Mouse (Mus musculus) embryonic facial prominence, embryonic 13.5 days (tissue): ENCODE measurements around the gene Cmpk1. TPM values are rescaled to one million over a fixed set of nuclear protein-coding genes. Genes with fewer than 3 reads are reported as not detected.

Experiments
- ATAC-seq: fragments of 200-750 bp; cut with Nextera tagmentation; 2 replicates; pipeline ENCODE4 v1.8.0; 2017; ENCODE audit warnings: low read depth; ENCODE audit not compliant: insufficient number of reproducible peaks, insufficient read depth, low FRiP score, low TSS enrichment
- H3K27ac ChIP-seq: fragments of 300-500 bp; sonication (generic); 2 replicates; pipeline ENCODE4 v1.5.1; 2015; ENCODE audit warnings: moderate library complexity, mild to moderate bottlenecking, inconsistent platforms
- H3K27me3 ChIP-seq: fragments of 300-500 bp; sonication (generic); 2 replicates; pipeline ENCODE4 v1.6.1; 2015; ENCODE audit warnings: mild to moderate bottlenecking, inconsistent platforms
- H3K36me3 ChIP-seq: fragments of 300-500 bp; sonication (generic); 2 replicates; pipeline ENCODE4 v1.6.1; 2015; ENCODE audit warnings: mild to moderate bottlenecking, inconsistent platforms
- H3K4me1 ChIP-seq: fragments of 300-500 bp; sonication (generic); 2 replicates; pipeline ENCODE4 v1.6.1; 2015; ENCODE audit warnings: inconsistent platforms
- H3K4me2 ChIP-seq: fragments of 300-500 bp; sonication (generic); 2 replicates; pipeline ENCODE4 v1.6.1; 2015; ENCODE audit warnings: moderate library complexity, mild to moderate bottlenecking, inconsistent platforms
- H3K4me3 ChIP-seq: fragments of 300-500 bp; sonication (generic); 2 replicates; pipeline ENCODE4 v1.5.1; 2015; ENCODE audit warnings: mild to moderate bottlenecking, inconsistent platforms
- H3K9ac ChIP-seq: fragments of 300-500 bp; sonication (generic); 2 replicates; pipeline ENCODE4 v1.6.1; 2015; ENCODE audit warnings: mild to moderate bottlenecking, inconsistent platforms
- H3K9me3 ChIP-seq: fragments of 300-500 bp; sonication (generic); 2 replicates; pipeline ENCODE4 v1.6.1; 2016; ENCODE audit warnings: inconsistent platforms
- WGBS: fragments of 180-500 bp; shearing (Covaris S2); methylation state at CpG from one replicate; pipeline ENCODE4 v1.1.7; 2015; ENCODE audit warnings: mixed read lengths; 5-methylcytosine and 5-hydroxymethylcytosine counted together
- polyA plus RNA-seq: library from polyadenylated mRNA; unstranded; fragments of >200 nt; fragmentation: Nextera tagmentation; extraction: Ambion mirVana; gene quantifications from 2 replicates; pipeline ENCODE4 v1.2.1, GENCODE M21; 2015

Gene Cmpk1
- polyA plus RNA-seq, 1 experiment from 2014 or later = 103 TPM

DNA sequence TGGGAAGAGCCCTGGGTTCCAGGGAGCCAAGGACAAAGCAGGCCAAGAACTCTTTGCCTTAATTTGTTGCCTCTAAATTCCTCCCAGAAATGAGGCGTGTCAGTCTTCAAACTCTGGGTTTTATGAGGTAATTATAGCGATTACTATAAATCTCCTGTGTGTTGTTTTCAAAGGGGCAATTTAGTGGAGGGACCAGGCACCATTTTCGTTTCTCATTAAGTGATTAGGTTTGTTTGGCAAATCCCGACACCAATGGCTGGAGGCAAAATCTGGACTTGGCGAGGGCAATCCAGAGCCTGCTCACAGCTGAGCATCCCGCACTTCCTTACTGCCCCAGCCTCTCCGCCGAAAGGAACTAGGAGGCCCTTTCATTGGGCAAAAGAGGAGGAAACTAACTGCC, 44.5 kb downstream of the Cmpk1 start:
- Histone ChIP-seq H3K4me2 (no peak overlapping the region), H3K9ac (no peak overlapping the region), H3K4me1 (peaks cover 30% of the 10 kb centered on the region), H3K27ac (no peak overlapping the region), H3K36me3 (no peaks in the 10 kb centered on the region), H3K9me3 (no peaks in the 10 kb centered on the region), H3K27me3 (peaks cover 79% of the 10 kb centered on the region), H3K4me3 (no peak overlapping the region)
- ATAC-seq = no peak
- 13% methylated on average over 8 of the region's 8 CpGs for WGBS

GRCm38 (mm10) chr4:114942112-114942511, 44.9 kb downstream of the Cmpk1 start:
- Histone ChIP-seq H3K4me2 (no peak overlapping the region), H3K4me3 (no peak overlapping the region), H3K27me3 (peaks cover 78% of the 10 kb centered on the region), H3K9ac (no peak overlapping the region), H3K9me3 (no peaks in the 10 kb centered on the region), H3K36me3 (no peaks in the 10 kb centered on the region), H3K27ac (no peak overlapping the region), H3K4me1 (peaks cover 32% of the 10 kb centered on the region)
- WGBS = 43% methylated on average over 4 of the region's 4 CpGs
- no peak for ATAC-seq

GRCm38 (mm10) chr4:114941311-114941710, 45.7 kb downstream of the Cmpk1 start:
- H3K4me1 ChIP-seq = peaks cover 31% of the 10 kb centered on the region
- 83% methylated on average over 4 of the region's 4 CpGs for WGBS
- H3K27me3 ChIP-seq = peaks cover 70% of the 10 kb centered on the region
- no peak for ATAC-seq
- H3K9ac ChIP-seq = no peak overlapping the region
- no peaks in the 10 kb centered on the region for H3K9me3 ChIP-seq
- H3K4me2 ChIP-seq = no peak overlapping the region
- no peaks in the 10 kb centered on the region for H3K36me3 ChIP-seq
- no peak overlapping the region for H3K4me3 ChIP-seq
- no peak overlapping the region for H3K27ac ChIP-seq

DNA sequence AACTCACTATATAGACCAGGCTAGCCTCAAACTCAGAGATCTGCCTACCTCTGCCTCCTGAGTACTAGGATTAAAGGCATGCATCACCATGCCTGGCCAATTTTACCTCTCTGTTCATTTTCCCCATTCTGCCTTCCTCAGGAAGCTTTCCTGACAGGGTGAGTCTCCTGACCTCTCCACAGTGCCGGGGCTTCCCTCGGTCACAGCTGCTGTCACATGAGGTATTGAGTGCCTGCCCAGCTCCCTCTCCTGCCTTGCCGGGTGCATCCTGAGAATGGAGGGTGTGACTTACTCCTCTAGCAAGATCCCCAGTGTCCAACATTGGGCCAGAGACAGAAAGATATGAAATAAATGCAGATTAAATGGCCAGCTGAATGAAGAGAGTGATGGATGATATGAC, 48.8 kb downstream of the Cmpk1 start:
- H3K27me3 ChIP-seq = peaks cover 67% of the 10 kb centered on the region

DNA sequence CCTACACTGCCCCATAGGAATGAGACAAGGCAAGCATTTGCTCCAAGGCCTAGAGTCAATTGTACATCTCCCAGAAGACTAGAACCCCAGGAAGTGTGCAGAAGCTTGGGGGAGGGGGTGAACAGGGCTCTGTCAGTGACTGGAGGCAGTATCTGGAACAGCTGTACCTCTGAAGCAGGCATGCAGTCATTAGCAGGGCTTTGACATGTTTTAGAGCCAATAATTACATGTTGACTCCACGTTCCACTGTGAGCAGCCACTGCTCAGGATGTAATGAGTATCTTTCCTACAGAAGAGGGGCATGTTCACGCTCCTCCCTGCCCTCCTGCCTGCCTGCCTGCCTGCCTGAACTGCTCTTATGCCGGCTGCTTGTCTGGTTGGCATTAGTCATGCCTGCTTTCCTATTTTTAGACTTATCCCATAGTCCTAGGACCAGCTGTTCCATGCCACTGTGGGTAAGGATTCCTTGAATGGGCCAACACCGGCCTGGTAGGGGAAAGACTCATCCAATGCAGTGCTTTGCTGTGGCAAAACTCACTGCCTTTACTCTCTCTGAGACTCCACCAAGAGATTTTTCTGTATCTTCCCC, 49.5 kb downstream of the Cmpk1 start:
- Histone ChIP-seq H3K36me3 (no peaks in the 10 kb centered on the region), H3K27me3 (peaks cover 66% of the 10 kb centered on the region), H3K4me2 (no peak overlapping the region), H3K9me3 (no peaks in the 10 kb centered on the region), H3K27ac (no peak overlapping the region), H3K4me1 (peaks cover 27% of the 10 kb centered on the region), H3K4me3 (no peak overlapping the region), H3K9ac (no peak overlapping the region)
- WGBS = 17% methylated on average over 4 of the region's 4 CpGs
- peak; percentile 79 for ATAC-seq

More for the DNA sequence above, 48.8 kb downstream of the Cmpk1 start:
- Histone ChIP-seq H3K9ac (no peak overlapping the region), H3K36me3 (no peaks in the 10 kb centered on the region), H3K9me3 (no peaks in the 10 kb centered on the region), H3K4me1 (peaks cover 30% of the 10 kb centered on the region), H3K4me2 (no peak overlapping the region), H3K4me3 (no peak overlapping the region), H3K27ac (no peak overlapping the region)
- ATAC-seq = no peak
- WGBS = 35% methylated on average over 3 of the region's 3 CpGs

GRCm38 (mm10) chr4:114934188-114934587, 52.9 kb downstream of the Cmpk1 start:
- Histone ChIP-seq H3K27ac (no peak overlapping the region), H3K4me2 (no peak overlapping the region), H3K4me1 (peaks cover 18% of the 10 kb centered on the region), H3K9me3 (no peaks in the 10 kb centered on the region), H3K9ac (no peak overlapping the region), H3K36me3 (no peaks in the 10 kb centered on the region), H3K27me3 (peaks cover 70% of the 10 kb centered on the region), H3K4me3 (no peak overlapping the region)
- ATAC-seq = no peak
- 87% methylated on average over 6 of the region's 6 CpGs for WGBS

DNA sequence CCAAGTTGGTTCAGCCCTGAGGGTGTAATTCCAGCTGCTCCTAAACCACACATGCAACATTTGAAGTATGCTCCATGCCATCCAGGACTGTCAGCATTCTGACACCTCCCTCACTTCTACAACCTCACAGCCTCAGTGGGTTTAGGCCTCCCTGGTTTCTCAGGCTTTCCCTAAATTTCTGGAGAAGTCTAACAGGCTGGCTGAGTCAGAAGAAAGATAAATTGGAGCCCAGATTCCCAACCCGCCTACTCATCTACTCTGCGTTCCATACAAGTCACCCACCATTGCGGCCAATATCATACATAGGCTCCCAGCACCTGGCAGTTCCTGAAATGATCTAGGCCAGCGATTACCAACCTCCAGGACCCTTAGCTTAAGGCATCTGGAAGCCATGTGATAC, 54.3 kb downstream of the Cmpk1 start:
- no peak overlapping the region for H3K4me2 ChIP-seq
- H3K27me3 ChIP-seq = peaks cover 73% of the 10 kb centered on the region
- H3K4me3 ChIP-seq = no peak overlapping the region
- no peak overlapping the region for H3K9ac ChIP-seq
- no peak for ATAC-seq
- peaks cover 14% of the 10 kb centered on the region for H3K4me1 ChIP-seq
- no peaks in the 10 kb centered on the region for H3K36me3 ChIP-seq
- WGBS = 68% methylated on average over 4 of the region's 4 CpGs
- no peak overlapping the region for H3K27ac ChIP-seq
- no peaks in the 10 kb centered on the region for H3K9me3 ChIP-seq

DNA sequence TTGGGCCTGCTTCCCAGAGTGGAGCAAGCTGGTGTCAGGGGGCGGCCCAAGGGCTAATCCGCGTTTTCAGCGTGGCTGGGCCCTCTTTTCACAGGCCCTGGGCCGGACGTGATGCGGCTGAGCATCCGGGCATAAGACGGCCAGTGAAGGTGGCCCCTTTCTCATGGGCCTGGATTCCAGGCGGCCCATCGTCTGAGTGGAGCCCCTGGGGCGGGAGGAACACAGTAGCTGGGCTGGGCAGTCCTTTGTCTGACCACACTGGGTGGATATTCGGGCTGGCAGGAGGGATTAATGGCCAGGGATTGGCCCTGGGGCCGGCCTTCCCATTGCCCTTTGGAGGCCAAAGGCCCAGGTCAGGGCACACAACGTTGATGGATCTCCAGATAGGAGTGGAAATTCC, 57.9 kb downstream of the Cmpk1 start:
- H3K9me3 ChIP-seq = no peaks in the 10 kb centered on the region
- H3K4me1 ChIP-seq = peaks cover 20% of the 10 kb centered on the region
- WGBS = 18% methylated on average over 15 of the region's 15 CpGs
- H3K9ac ChIP-seq = no peak overlapping the region
- peaks cover 94% of the 10 kb centered on the region for H3K27me3 ChIP-seq
- H3K36me3 ChIP-seq = no peaks in the 10 kb centered on the region
- no peak overlapping the region for H3K4me2 ChIP-seq
- H3K4me3 ChIP-seq = no peak overlapping the region
- no peak for ATAC-seq
- H3K27ac ChIP-seq = no peak overlapping the region

DNA sequence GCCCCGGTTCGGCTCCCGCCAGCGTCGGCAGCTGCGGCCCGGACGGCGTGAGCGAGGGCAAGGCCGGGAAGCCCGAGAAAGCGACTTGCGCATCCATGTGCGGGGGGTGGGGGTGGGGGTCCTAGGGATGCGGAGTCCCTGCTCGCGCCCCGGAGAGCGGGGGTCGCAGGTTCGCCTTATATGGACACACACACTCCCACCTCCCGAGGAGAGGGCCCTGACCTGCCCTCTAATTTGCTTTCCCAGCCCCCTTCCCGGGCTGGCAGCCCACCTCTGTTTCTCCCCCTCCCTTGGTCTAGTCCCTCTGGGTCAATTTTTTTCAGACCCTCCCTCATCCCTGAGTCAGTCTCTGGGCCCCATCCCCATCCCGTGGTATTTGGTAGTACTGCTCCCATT, 61.1 kb downstream of the Cmpk1 start, which contains the start of gene Foxe3:
Gene Foxe3, minus strand, starts transcription at position 97 of the 396 bp plus-strand sequence.
- Histone ChIP-seq H3K9me3 (no peaks in the 10 kb centered on the region), H3K4me1 (peaks cover 13% of the 10 kb centered on the region), H3K27ac (no peak within 1 kb of the TSS), H3K9ac (peak within 1 kb of the TSS; percentile 64), H3K27me3 (peaks cover 94% of the 10 kb centered on the region), H3K4me2 (peak within 1 kb of the TSS; percentile 76), H3K4me3 (peak within 1 kb of the TSS; percentile 48), H3K36me3 (no peaks in the 10 kb centered on the region)
- no peak for ATAC-seq
- WGBS = 2% methylated on average over 25 of the region's 25 CpGs

DNA sequence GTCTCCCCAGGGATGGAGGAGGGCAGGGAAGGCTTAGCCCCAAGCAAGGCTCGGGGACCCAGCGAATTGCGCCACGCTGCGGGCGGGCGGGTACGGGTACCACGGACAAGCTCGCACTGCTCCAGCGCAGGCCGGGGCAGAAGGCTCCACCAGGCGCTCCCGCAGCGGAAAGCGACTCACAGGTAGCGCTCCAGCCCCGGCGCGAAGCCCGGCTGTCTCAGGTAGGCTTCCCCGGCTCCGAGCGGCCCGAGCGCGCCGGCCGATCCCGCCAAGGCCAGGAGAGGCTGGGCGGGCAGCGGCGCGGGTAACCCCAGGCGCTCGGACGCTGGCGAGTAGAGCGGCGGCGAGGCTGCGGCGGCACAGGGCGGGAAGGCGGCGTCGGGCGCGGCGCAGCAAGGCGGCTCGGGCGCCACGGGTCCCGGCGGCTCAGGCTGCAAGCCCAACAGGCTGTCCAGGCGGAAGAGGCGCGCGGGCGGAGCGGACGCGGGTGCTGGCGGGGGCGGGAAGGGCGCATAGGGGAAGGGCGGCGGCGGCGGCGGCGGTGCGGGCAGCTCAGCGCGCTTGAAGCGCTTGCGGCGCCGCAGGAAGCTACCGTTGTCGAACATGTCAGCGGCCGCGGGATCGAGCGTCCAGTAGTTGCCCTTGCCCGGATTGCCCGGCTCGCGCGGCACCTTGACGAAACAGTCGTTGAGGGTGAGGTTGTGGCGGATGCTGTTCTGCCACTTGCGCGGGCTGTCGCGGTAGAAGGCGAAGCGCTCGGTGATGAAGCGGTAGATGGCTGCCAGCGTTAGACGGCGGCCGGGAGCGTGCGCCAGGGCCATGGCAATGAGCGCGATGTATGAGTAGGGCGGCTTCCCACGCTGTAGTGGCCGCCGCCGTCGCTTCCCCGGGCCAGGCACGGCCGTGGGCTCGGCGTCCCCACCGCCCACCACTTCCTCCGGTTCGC, 61.8 kb downstream of the Cmpk1 start:
- WGBS = under 1% methylated on average over 85 of the region's 125 CpGs
- no peaks in the 10 kb centered on the region for H3K9me3 ChIP-seq
- H3K4me1 ChIP-seq = peaks cover 13% of the 10 kb centered on the region
- peak overlapping the region; percentile 48 for H3K4me3 ChIP-seq
- H3K27ac ChIP-seq = no peak overlapping the region
- no peaks in the 10 kb centered on the region for H3K36me3 ChIP-seq
- peak overlapping the region; percentile 76 for H3K4me2 ChIP-seq
- peaks cover 93% of the 10 kb centered on the region for H3K27me3 ChIP-seq
- peak; percentile 53; the same call in 1 of the 2 replicates for ATAC-seq
- peak overlapping the region; percentile 64 for H3K9ac ChIP-seq

- H3K4me1 ChIP-seq = peaks cover 17% of the 10 kb centered on the region
- no peak overlapping the region for H3K4me3 ChIP-seq
- no peak overlapping the region for H3K4me2 ChIP-seq
- ATAC-seq = no peak
- no peaks in the 10 kb centered on the region for H3K9me3 ChIP-seq
- H3K36me3 ChIP-seq = no peaks in the 10 kb centered on the region
- H3K9ac ChIP-seq = no peak overlapping the region
- H3K27ac ChIP-seq = no peak overlapping the region
- peaks cover 85% of the 10 kb centered on the region for H3K27me3 ChIP-seq
- 44% methylated on average over 2 of the region's 2 CpGs for WGBS
Observed at GRCm38 (mm10) chr4:114917091-114917490, 70.0 kb downstream of the Cmpk1 start.

- Histone ChIP-seq H3K36me3 (no peaks in the 10 kb centered on the region), H3K9me3 (no peaks in the 10 kb centered on the region), H3K27me3 (peaks cover 87% of the 10 kb centered on the region), H3K4me1 (peaks cover 17% of the 10 kb centered on the region), H3K4me3 (no peak overlapping the region), H3K27ac (no peak overlapping the region), H3K4me2 (no peak overlapping the region), H3K9ac (no peak overlapping the region)
- ATAC-seq = no peak
- WGBS = 47% methylated on average over 4 of the region's 4 CpGs
Observed at GRCm38 (mm10) chr4:114916056-114916455, 71.0 kb downstream of the Cmpk1 start.
